In genomic region chr3:142375106-142375505, GRCm38 (mm10) we compare ENCODE assay signal across 15 mouse cellular contexts. TPM values are rescaled to one million over a fixed set of nuclear protein-coding genes. Genes with fewer than 3 reads are reported as not detected.
DNase-seq lines count a peak whose midpoint lies in the region; ATAC-seq and TF ChIP-seq lines count a peak whose summit lies in the region.
"Had no signal": no experiment of that assay in that cellular context is flagged by ENCODE, and none has a peak within 500 bp of the region (broad histone marks: within the 10 kb centered on the region; RNA-seq: fewer than 3 reads in every experiment).

No protein-coding gene starts in this region.

- no peak overlapping the region for H3K4me2 ChIP-seq in heart, embryonic 13.5 days
- no peak overlapping the region for H3K4me2 ChIP-seq in liver, postnatal 0 days (ENCODE audit: low read depth, low read length)
- H3K4me2 ChIP-seq: liver, embryonic 11.5 days; lung, embryonic 15.5 days; neural tube, embryonic 15.5 days; stomach, embryonic 15.5 days had no signal

- TF ChIP-seq CTCF in liver, adult 2 months (IDR thresholded peaks at IDR 0.05; ENCODE audit: low read depth, low read length): no peak
- no peak for TF ChIP-seq CTCF in liver, postnatal 0 days (IDR thresholded peaks at IDR 0.05; ENCODE audit: low read depth)

- no peak for TF ChIP-seq POLR2A in liver, adult 2 months (IDR thresholded peaks at IDR 0.05; ENCODE audit: extremely low read depth, insufficient read depth, low read length)

- peak overlapping the region; percentile 28; the same call in 1 of the 2 replicates for H3K27ac ChIP-seq in heart, embryonic 13.5 days (replicated peaks)
- peak overlapping the region; percentile 74 for H3K27ac ChIP-seq in liver, adult 2 months (replicated peaks; ENCODE audit: insufficient read depth, low read depth, low read length)
- H3K27ac ChIP-seq in liver, postnatal 0 days (ENCODE audit: low read depth): no peak overlapping the region
- H3K27ac ChIP-seq: hindbrain, postnatal 0 days; lung, embryonic 15.5 days; neural tube, embryonic 15.5 days; stomach, embryonic 15.5 days had no signal

- H3K9me3 ChIP-seq in heart, embryonic 13.5 days: no peaks in the 10 kb centered on the region
- H3K9me3 ChIP-seq in liver, postnatal 0 days (ENCODE audit: low read length): no peaks in the 10 kb centered on the region
- H3K9me3 ChIP-seq: lung, embryonic 15.5 days; neural tube, embryonic 15.5 days; stomach, embryonic 15.5 days had no signal

- H3K4me1 ChIP-seq in heart, embryonic 13.5 days: peaks cover 14% of the 10 kb centered on the region
- H3K4me1 ChIP-seq in liver, adult 2 months (ENCODE audit: control insufficient read depth, insufficient read depth, low read length): peaks cover 15% of the 10 kb centered on the region
- peaks cover under 1% of the 10 kb centered on the region; the same call in 1 of the 2 replicates for H3K4me1 ChIP-seq in liver, postnatal 0 days (ENCODE audit: insufficient read depth)
- H3K4me1 ChIP-seq: lung, embryonic 15.5 days; neural tube, embryonic 15.5 days; stomach, embryonic 15.5 days had no signal

- no peak for DNase-seq in heart, postnatal 10 days
- peak; percentile 71 for DNase-seq in liver, adult 2 months (ENCODE audit: extremely low read depth, low read depth, low spot score)
- DNase-seq in liver, postnatal 0 days: no peak
- peak; percentile 35 for DNase-seq in NIH3T3 (ENCODE audit: low read depth)
- DNase-seq in retina, postnatal 1 day: peak; percentile 34
- no peak for DNase-seq in Muller cell, postnatal 12 days (ENCODE audit: inconsistent ontology term)
- DNase-seq: cerebellum, adult 18-20 months; layer of hippocampus, postnatal 36 days had no signal

- peaks cover 27% of the 10 kb centered on the region for H3K36me3 ChIP-seq in heart, embryonic 13.5 days
- H3K36me3 ChIP-seq in liver, adult 2 months (ENCODE audit: control insufficient read depth, insufficient read depth, low read length): peaks cover 2% of the 10 kb centered on the region; the same call in 1 of the 2 replicates
- peaks cover 3% of the 10 kb centered on the region; the same call in 1 of the 2 replicates for H3K36me3 ChIP-seq in liver, postnatal 0 days (replicated peaks; ENCODE audit: insufficient read depth, low read length)
- H3K36me3 ChIP-seq: lung, embryonic 15.5 days; neural tube, embryonic 15.5 days had no signal

- WGBS in heart, embryonic 13.5 days: 31% methylated on average over 1 of the region's 1 CpGs
- WGBS in liver, adult 2 months: 28% methylated on average over 1 of the region's 1 CpGs
- WGBS in liver, postnatal 0 days (ENCODE audit: insufficient replicate concordance): 74% methylated on average over 1 of the region's 1 CpGs

- H3K79me2 ChIP-seq in liver, adult 2 months (ENCODE audit: control insufficient read depth, insufficient read depth, low read length): peaks cover 9% of the 10 kb centered on the region; the same call in 1 of the 2 replicates

- H3K4me3 ChIP-seq in heart, embryonic 13.5 days: no peak overlapping the region
- H3K4me3 ChIP-seq in liver, adult 2 months (ENCODE audit: insufficient read depth, low read depth, low read length): no peak overlapping the region
- no peak overlapping the region for H3K4me3 ChIP-seq in liver, postnatal 0 days (ENCODE audit: low read depth, low read length)
- H3K4me3 ChIP-seq: lung, embryonic 15.5 days; neural tube, embryonic 15.5 days; stomach, embryonic 15.5 days had no signal

- ATAC-seq in heart, embryonic 13.5 days (ENCODE audit: extremely low read depth, insufficient number of reproducible peaks, low FRiP score, low TSS enrichment): no peak; the same call in 1 of the 2 replicates
- no peak for ATAC-seq in liver, postnatal 0 days
- ATAC-seq: CD4-positive, CD25-positive, alpha-beta regulatory T cell, adult 4 months; hindbrain, postnatal 0 days had no signal

- intact Hi-C loops in heart, postnatal 10 days (cut with DNase I): no loop called here

- no peaks in the 10 kb centered on the region for H3K27me3 ChIP-seq in heart, embryonic 13.5 days (replicated peaks)
- H3K27me3 ChIP-seq in liver, adult 2 months (ENCODE audit: control insufficient read depth, insufficient read depth, low read length): no peaks in the 10 kb centered on the region
- no peaks in the 10 kb centered on the region for H3K27me3 ChIP-seq in liver, postnatal 0 days (ENCODE audit: insufficient read depth, low read length)
- H3K27me3 ChIP-seq: lung, embryonic 15.5 days; neural tube, embryonic 15.5 days; stomach, embryonic 15.5 days had no signal

- TF ChIP-seq EP300 in liver, postnatal 0 days (IDR thresholded peaks at IDR 0.05; ENCODE audit: low read depth): no peak

- H3K9ac ChIP-seq in heart, embryonic 13.5 days: no peak overlapping the region; the same call in 1 of the 2 replicates
- no peak overlapping the region for H3K9ac ChIP-seq in liver, adult 2 months (ENCODE audit: low read depth, low read length)
- no peak overlapping the region for H3K9ac ChIP-seq in liver, postnatal 0 days (replicated peaks)
- H3K9ac ChIP-seq: lung, embryonic 15.5 days; neural tube, embryonic 15.5 days; stomach, embryonic 15.5 days had no signal

RNA-seq across cellular contexts. Expression of gene Pdlim5, which starts 20.4 kb away (rescaled TPM):
- 169 and 191 TPM in 2 replicates for polyA plus RNA-seq in heart, embryonic 13.5 days (2015; fragmentation: Nextera tagmentation; extraction: Ambion mirVana)
- total RNA-seq in heart, postnatal 10 days (2021): 100 to 1,000 TPM; 523 to 617 TPM
- total RNA-seq in liver, adult 2 months (2014; rRNA removed): 31.4 and 33.6 TPM in 2 replicates
- 42.6 and 45.8 TPM in 2 replicates for polyA plus RNA-seq in liver, adult 2 months (2012; rRNA removed)
- 9.4 and 11.5 TPM in 2 replicates for polyA plus RNA-seq in liver, postnatal 0 days (2015; fragmentation: Nextera tagmentation; extraction: Ambion mirVana)

Comparison
In these comparisons a context has a peak if more than half of its experiments do, and no peak if none do; other contexts are left out.
1. DNase-seq: peak in liver, adult 2 months (single experiment), NIH3T3 (single experiment) and retina, postnatal 1 day (single experiment); none in heart, postnatal 10 days (0 of 2), liver, postnatal 0 days (single experiment) and Muller cell, postnatal 12 days (single experiment).